Mouse (Mus musculus) urinary bladder, postnatal 14 days (tissue): ENCODE data around the gene Grhpr.
A peak's percentile ranks its signal among the peaks of the same experiment; 100 is the strongest.
"Not testable (repeated sequence)": the region's sequence is repeated elsewhere in the genome, so short reads cannot be mapped to it uniquely, and the experiment has no call there.

ENCODE experiments used
- DNase-seq: peaks from one replicate; pipeline ENCODE4 v3.0.0; 2021; ENCODE audit warnings: low spot score

Gene Grhpr

GRCm38 (mm10) chr4:45015615-45016014 lies 34.4 kb downstream of the Grhpr start:
- peak; percentile 57 for DNase-seq

GRCm38 (mm10) chr4:45018452-45018980 lies 37.3 kb downstream of the Grhpr start, which contains the start of gene Polr1e:
Polr1e (plus strand) TSS chr4:45018583.
- peak; percentile 97 for DNase-seq

DNA sequence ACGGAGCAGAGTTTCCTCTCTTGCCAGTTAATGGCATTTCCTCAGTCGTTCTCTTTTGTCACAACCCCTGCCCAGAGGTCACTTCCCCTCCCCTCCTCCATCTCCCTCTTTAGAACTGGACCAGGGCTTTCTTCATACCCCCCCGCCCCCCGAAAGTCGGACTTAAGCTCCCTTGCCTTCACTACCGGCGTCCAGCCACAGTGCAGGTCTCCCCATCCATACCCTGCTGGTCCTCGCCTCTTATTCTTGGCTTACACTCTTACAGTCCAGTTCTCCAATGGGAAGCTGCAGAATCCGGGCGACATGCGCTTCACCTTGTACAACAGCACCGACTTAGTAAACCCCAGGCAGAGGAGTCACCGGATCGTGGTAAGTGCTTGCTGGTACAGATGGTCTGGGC lies 37.8 kb downstream of the Grhpr start:
- DNase-seq: no peak

- no peak for DNase-seq
Measured at GRCm38 (mm10) chr4:45026459-45026858, 45.3 kb downstream of the Grhpr start.

DNA sequence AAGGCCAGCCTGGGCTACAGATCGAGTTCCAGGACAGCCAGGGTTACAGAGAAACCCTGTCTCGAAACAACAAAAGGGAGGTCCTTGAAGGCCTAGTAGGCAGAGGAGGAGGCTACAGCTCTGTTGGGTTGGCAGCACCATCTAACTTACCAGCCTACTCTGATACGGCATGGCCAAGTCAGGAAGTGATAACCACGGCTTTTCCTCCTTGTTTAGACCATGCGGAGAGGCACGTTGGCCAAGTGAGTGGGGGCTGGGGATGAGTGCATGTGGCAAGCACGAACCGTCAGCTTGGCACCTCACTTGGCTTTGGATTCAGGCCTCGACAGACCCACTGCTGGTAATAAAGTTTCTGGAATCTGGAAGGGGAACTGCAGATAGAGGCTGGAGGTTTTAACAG lies 51.4 kb downstream of the Grhpr start:
- no peak for DNase-seq

- no peak for DNase-seq
Measured at GRCm38 (mm10) chr4:45034693-45035628, 53.8 kb downstream of the Grhpr start.

DNA sequence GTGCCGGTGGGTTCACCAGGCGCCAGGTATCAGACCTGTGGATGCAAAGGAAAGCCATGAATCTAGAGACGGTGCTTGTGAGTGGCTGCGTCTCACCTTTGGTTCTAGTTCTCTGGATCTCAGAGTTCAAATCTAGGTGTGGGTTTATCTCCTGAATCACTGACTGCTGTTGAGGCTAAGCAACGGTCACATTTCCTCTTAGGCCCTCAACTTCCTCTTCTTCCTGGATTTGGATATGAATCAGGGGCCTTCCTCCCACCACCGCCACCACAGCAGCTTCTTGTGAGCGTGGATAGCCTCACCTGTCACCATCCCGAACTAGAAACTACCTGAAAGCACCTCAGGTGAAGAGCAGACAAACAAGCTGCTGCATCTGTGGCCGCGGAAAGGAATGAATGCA lies 54.9 kb downstream of the Grhpr start:
- DNase-seq: no peak

- DNase-seq: no peak
Measured at GRCm38 (mm10) chr4:45036571-45036970, 55.4 kb downstream of the Grhpr start.

GRCm38 (mm10) chr4:45037455-45038410 lies 56.5 kb downstream of the Grhpr start:
- no peak for DNase-seq

- not testable (repeated sequence) for DNase-seq
Measured at GRCm38 (mm10) chr4:45038879-45039278, 57.7 kb downstream of the Grhpr start.

DNA sequence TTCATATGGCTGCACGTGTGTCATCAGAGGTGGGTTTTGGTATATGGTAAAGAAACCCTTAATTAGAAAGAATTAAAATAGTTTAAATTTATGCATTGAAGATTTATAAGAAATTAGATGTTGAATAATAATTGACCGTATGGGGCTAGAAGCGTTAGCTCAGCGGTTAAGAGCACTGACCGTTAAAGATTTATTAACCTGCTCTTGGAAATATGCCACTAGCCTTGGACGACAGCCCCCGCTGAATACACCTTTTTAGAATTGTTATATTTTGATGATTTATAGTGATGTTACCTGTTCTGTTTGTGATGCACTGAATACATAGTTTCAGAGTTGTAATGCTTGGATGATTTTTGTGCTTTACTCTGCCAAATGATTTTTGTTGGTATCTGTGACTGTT lies 58.4 kb downstream of the Grhpr start:
- DNase-seq: not testable (repeated sequence)
